Mouse (Mus musculus): Measurements from ENCODE around the gene Hist1h2bk.
"Not testable (repeated sequence)": the region's sequence is repeated elsewhere in the genome, so short reads cannot be mapped to it uniquely, and the experiment has no call there.

DNA sequence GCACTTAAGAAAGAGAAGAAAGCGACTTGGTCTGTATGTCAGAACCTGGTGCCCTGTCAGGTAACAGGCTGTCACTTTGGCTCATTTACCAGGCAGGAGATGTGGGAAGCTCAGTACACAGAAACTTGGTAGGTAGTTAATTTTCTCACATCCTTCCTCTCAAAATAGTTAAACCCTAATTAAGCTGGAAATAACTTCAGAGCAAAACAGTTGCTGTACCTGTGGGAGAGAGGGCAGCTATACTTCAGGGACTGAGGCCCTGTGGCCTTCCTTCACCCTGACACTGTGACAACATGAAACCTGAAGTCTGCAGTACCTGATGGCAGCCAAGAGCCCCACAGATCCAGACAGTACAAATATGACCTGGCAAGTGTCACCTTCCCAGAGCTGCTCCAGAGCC, 48.5 kb downstream of the Hist1h2bk start, which contains the start of gene Vmn1r188:
- not testable (repeated sequence) for TF ChIP-seq POLR2A, CTCF (IDR thresholded peaks at IDR 0.05; ENCODE audit: extremely low read depth, insufficient read depth, low read length)

Measured in cortical plate, adult 2 months (tissue).